Mouse (Mus musculus): ENCODE data around the gene Mctp2. TPM values are rescaled to one million over a fixed set of nuclear protein-coding genes. Genes with fewer than 3 reads are reported as not detected.

Mctp2 gene
- total and polyA plus RNA-seq, 2 experiments from 2014 or later, result 0.35 to 1.1 TPM

GRCm38 (mm10) chr7:72299726-72300125 is 6.7 kb downstream of the Mctp2 start:
- DNase-seq (ENCODE audit: low spot score) (no peak), ATAC-seq (no peak)
- Histone ChIP-seq H3K4me2 (ENCODE audit: low read depth, low read length) (no peak overlapping the region), H3K9me3 (ENCODE audit: low read length) (no peaks in the 10 kb centered on the region), H3K4me1 (ENCODE audit: insufficient read depth, low read length) (no peaks in the 10 kb centered on the region), H3K4me3 (ENCODE audit: low read length) (no peak overlapping the region), H3K9ac (replicated peaks; ENCODE audit: low read length) (no peak overlapping the region), H3K27me3 (ENCODE audit: insufficient read depth, low read length) (no peaks in the 10 kb centered on the region), H3K27ac (no peak overlapping the region), H3K36me3 (ENCODE audit: insufficient read depth, low read length) (no peaks in the 10 kb centered on the region)
- TF ChIP-seq CTCF (IDR thresholded peaks at IDR 0.05; ENCODE audit: low read depth), result no peak
- WGBS, result 88% methylated on average over 6 of the region's 6 CpGs

- no peak overlapping the region for H3K4me3 ChIP-seq (ENCODE audit: low read length)
- no peaks in the 10 kb centered on the region for H3K36me3 ChIP-seq (ENCODE audit: insufficient read depth, low read length)
- H3K9me3 ChIP-seq (ENCODE audit: low read length), result no peaks in the 10 kb centered on the region
- ATAC-seq, result no peak
- H3K27me3 ChIP-seq (ENCODE audit: insufficient read depth, low read length), result no peaks in the 10 kb centered on the region
- no peak for DNase-seq (ENCODE audit: low spot score)
- H3K9ac ChIP-seq (replicated peaks; ENCODE audit: low read length), result no peak overlapping the region
- H3K4me1 ChIP-seq (ENCODE audit: insufficient read depth, low read length), result no peaks in the 10 kb centered on the region
- no peak for TF ChIP-seq CTCF (IDR thresholded peaks at IDR 0.05; ENCODE audit: low read depth)
- no peak overlapping the region for H3K4me2 ChIP-seq (ENCODE audit: low read depth, low read length)
- no peak overlapping the region for H3K27ac ChIP-seq
- 89% methylated on average over 5 of the region's 5 CpGs for WGBS
Observed at GRCm38 (mm10) chr7:72297013-72297412, 9.4 kb downstream of the Mctp2 start.

- Histone ChIP-seq H3K9me3 (ENCODE audit: low read length) (no peaks in the 10 kb centered on the region), H3K27ac (no peak overlapping the region), H3K27me3 (ENCODE audit: insufficient read depth, low read length) (no peaks in the 10 kb centered on the region), H3K4me1 (ENCODE audit: insufficient read depth, low read length) (no peaks in the 10 kb centered on the region), H3K9ac (replicated peaks; ENCODE audit: low read length) (no peak overlapping the region), H3K36me3 (ENCODE audit: insufficient read depth, low read length) (no peaks in the 10 kb centered on the region), H3K4me2 (ENCODE audit: low read depth, low read length) (no peak overlapping the region), H3K4me3 (ENCODE audit: low read length) (no peak overlapping the region)
- no peak for TF ChIP-seq CTCF (IDR thresholded peaks at IDR 0.05; ENCODE audit: low read depth)
- DNase-seq (ENCODE audit: low spot score), result no peak
- ATAC-seq, result no peak
- WGBS, result 53% methylated on average over 2 of the region's 2 CpGs
Observed at GRCm38 (mm10) chr7:72296171-72296570, 10.2 kb downstream of the Mctp2 start.

- no peak for ATAC-seq
- peak; percentile 23 for DNase-seq (ENCODE audit: low spot score)
- no peaks in the 10 kb centered on the region for H3K27me3 ChIP-seq (ENCODE audit: insufficient read depth, low read length)
Observed at GRCm38 (mm10) chr7:72294886-72295285, 11.5 kb downstream of the Mctp2 start.

GRCm38 (mm10) chr7:72293784-72294538 is 12.4 kb downstream of the Mctp2 start:
- WGBS, result 66% methylated on average over 4 of the region's 4 CpGs
- no peak overlapping the region for H3K4me2 ChIP-seq (ENCODE audit: low read depth, low read length)
- no peak overlapping the region for H3K4me3 ChIP-seq (ENCODE audit: low read length)
- ATAC-seq, result no peak
- TF ChIP-seq CTCF (IDR thresholded peaks at IDR 0.05; ENCODE audit: low read depth), result no peak
- no peaks in the 10 kb centered on the region for H3K27me3 ChIP-seq (ENCODE audit: insufficient read depth, low read length)
- no peaks in the 10 kb centered on the region for H3K36me3 ChIP-seq (ENCODE audit: insufficient read depth, low read length)
- no peak for DNase-seq (ENCODE audit: low spot score)
- H3K27ac ChIP-seq, result no peak overlapping the region
- H3K4me1 ChIP-seq (ENCODE audit: insufficient read depth, low read length), result no peaks in the 10 kb centered on the region
- H3K9me3 ChIP-seq (ENCODE audit: low read length), result no peaks in the 10 kb centered on the region
- H3K9ac ChIP-seq (replicated peaks; ENCODE audit: low read length), result no peak overlapping the region

More at GRCm38 (mm10) chr7:72294886-72295285, 11.5 kb downstream of the Mctp2 start:
- Histone ChIP-seq H3K27ac (no peak overlapping the region), H3K4me1 (ENCODE audit: insufficient read depth, low read length) (no peaks in the 10 kb centered on the region), H3K4me3 (ENCODE audit: low read length) (no peak overlapping the region), H3K36me3 (ENCODE audit: insufficient read depth, low read length) (no peaks in the 10 kb centered on the region), H3K4me2 (ENCODE audit: low read depth, low read length) (no peak overlapping the region), H3K9me3 (ENCODE audit: low read length) (no peaks in the 10 kb centered on the region), H3K9ac (replicated peaks; ENCODE audit: low read length) (no peak overlapping the region)
- 69% methylated on average over 2 of the region's 2 CpGs for WGBS
- TF ChIP-seq CTCF (IDR thresholded peaks at IDR 0.05; ENCODE audit: low read depth), result no peak

GRCm38 (mm10) chr7:72292232-72292913 is 14.0 kb downstream of the Mctp2 start:
- no peaks in the 10 kb centered on the region for H3K36me3 ChIP-seq (ENCODE audit: insufficient read depth, low read length)
- H3K4me2 ChIP-seq (ENCODE audit: low read depth, low read length), result no peak overlapping the region
- no peak overlapping the region for H3K4me3 ChIP-seq (ENCODE audit: low read length)
- no peak for DNase-seq (ENCODE audit: low spot score)
- H3K27ac ChIP-seq, result no peak overlapping the region
- H3K9ac ChIP-seq (replicated peaks; ENCODE audit: low read length), result no peak overlapping the region
- ATAC-seq, result no peak
- no peaks in the 10 kb centered on the region for H3K27me3 ChIP-seq (ENCODE audit: insufficient read depth, low read length)
- no peak for TF ChIP-seq CTCF (IDR thresholded peaks at IDR 0.05; ENCODE audit: low read depth)
- H3K4me1 ChIP-seq (ENCODE audit: insufficient read depth, low read length), result no peaks in the 10 kb centered on the region
- 90% methylated on average over 8 of the region's 8 CpGs for WGBS
- H3K9me3 ChIP-seq (ENCODE audit: low read length), result no peaks in the 10 kb centered on the region

- H3K4me3 ChIP-seq (ENCODE audit: low read length), result no peak overlapping the region
- H3K9ac ChIP-seq (replicated peaks; ENCODE audit: low read length), result no peak overlapping the region
- 82% methylated on average over 3 of the region's 3 CpGs for WGBS
- no peak for DNase-seq (ENCODE audit: low spot score)
- H3K27ac ChIP-seq, result no peak overlapping the region
- H3K4me2 ChIP-seq (ENCODE audit: low read depth, low read length), result no peak overlapping the region
- no peak for TF ChIP-seq CTCF (IDR thresholded peaks at IDR 0.05; ENCODE audit: low read depth)
- H3K9me3 ChIP-seq (ENCODE audit: low read length), result no peaks in the 10 kb centered on the region
- H3K4me1 ChIP-seq (ENCODE audit: insufficient read depth, low read length), result no peaks in the 10 kb centered on the region
- no peak for ATAC-seq
- no peaks in the 10 kb centered on the region for H3K36me3 ChIP-seq (ENCODE audit: insufficient read depth, low read length)
- no peaks in the 10 kb centered on the region for H3K27me3 ChIP-seq (ENCODE audit: insufficient read depth, low read length)
Observed at GRCm38 (mm10) chr7:72280721-72281120, 25.7 kb downstream of the Mctp2 start.
